20 mouse cellular contexts compared by ENCODE assay signal in the genomic region with DNA sequence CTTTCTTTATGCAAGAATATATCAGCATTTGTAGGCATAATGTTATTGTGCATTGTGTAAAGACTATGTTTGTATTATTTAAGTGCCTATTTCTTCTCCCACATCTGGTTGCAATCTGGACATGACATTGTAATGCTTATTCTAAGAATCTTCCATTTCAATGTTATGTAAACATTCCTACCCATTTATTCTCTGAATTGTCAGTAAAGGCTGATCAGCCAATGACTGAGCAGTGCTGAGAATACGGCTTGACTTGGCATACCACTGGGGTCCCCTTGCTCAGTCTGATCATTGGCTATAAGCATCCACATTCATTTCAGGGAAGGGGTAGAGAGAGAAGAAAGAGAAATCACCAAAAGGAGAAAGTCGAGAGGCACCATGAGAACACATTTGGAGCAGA.
"Had no signal": no experiment of that assay in that cellular context is flagged by ENCODE, and none has a peak within 500 bp of the region (broad histone marks: within the 10 kb centered on the region; RNA-seq: fewer than 3 reads in every experiment).

No protein-coding gene starts in this region.

- H3K4me2 ChIP-seq: liver, embryonic 15.5 days; midbrain, embryonic 11.5 days; midbrain, embryonic 13.5 days; midbrain, embryonic 15.5 days; neural tube, embryonic 13.5 days; neural tube, embryonic 15.5 days had no signal

- H3K9ac ChIP-seq: liver, embryonic 15.5 days; liver, postnatal 0 days; midbrain, embryonic 13.5 days; midbrain, embryonic 15.5 days; neural tube, embryonic 13.5 days; neural tube, embryonic 15.5 days had no signal

- H3K4me3 ChIP-seq: liver, embryonic 15.5 days; megakaryocyte, embryonic 14.5 days; midbrain, embryonic 13.5 days; midbrain, embryonic 15.5 days; neural tube, embryonic 13.5 days; neural tube, embryonic 15.5 days had no signal

- ATAC-seq: liver, postnatal 0 days; midbrain, embryonic 13.5 days; midbrain, embryonic 15.5 days had no signal

- H3K4me1 ChIP-seq: liver, embryonic 15.5 days; megakaryocyte, embryonic 14.5 days; midbrain, embryonic 13.5 days; midbrain, embryonic 15.5 days; neural tube, embryonic 13.5 days; neural tube, embryonic 15.5 days had no signal

- H3K36me3 ChIP-seq: liver, embryonic 15.5 days; midbrain, embryonic 13.5 days; midbrain, embryonic 15.5 days; neural tube, embryonic 13.5 days; neural tube, embryonic 15.5 days had no signal

- H3K27me3 ChIP-seq: liver, embryonic 15.5 days; megakaryocyte, embryonic 14.5 days; midbrain, embryonic 13.5 days; midbrain, embryonic 15.5 days; neural tube, embryonic 13.5 days; neural tube, embryonic 15.5 days had no signal

- H3K27ac ChIP-seq: liver, embryonic 15.5 days; macrophage; midbrain, embryonic 13.5 days; midbrain, embryonic 15.5 days; neural tube, embryonic 13.5 days; neural tube, embryonic 15.5 days had no signal

- DNase-seq: liver, postnatal 0 days; lung, adult 2 months; lung, postnatal 14 days; lung, postnatal 36 days; retina, postnatal 1 day; right cerebral cortex, adult 18-20 months; right cerebral cortex, postnatal 25 days; right cerebral cortex, postnatal 4 days; spleen, adult 18-20 months; thymus, adult 18-20 months; thymus, postnatal 14 days; thymus, postnatal 36 days had no signal

- H3K9me3 ChIP-seq: liver, embryonic 15.5 days; midbrain, embryonic 13.5 days; midbrain, embryonic 15.5 days; neural tube, embryonic 13.5 days; neural tube, embryonic 15.5 days had no signal
